Mouse (Mus musculus) limb, embryonic 14.5 days (tissue): ENCODE results near the gene Gm19684. TPM values are rescaled to one million over a fixed set of nuclear protein-coding genes. Genes with fewer than 3 reads are reported as not detected.
"Not testable (repeated sequence)": the region's sequence is repeated elsewhere in the genome, so short reads cannot be mapped to it uniquely, and the experiment has no call there.

Experiments used
- ATAC-seq: fragments of 200-750 bp; cut with Nextera tagmentation; 2 replicates; pipeline ENCODE4 v1.8.0; 2017; ENCODE audit warnings: low read depth, moderate number of reproducible peaks, moderate TSS enrichment; ENCODE audit not compliant: low FRiP score
- DNase-seq: peaks from one replicate; pipeline ENCODE4 v3.0.0-alpha.2; 2015; ENCODE audit warnings: low spot score
- H3K27ac ChIP-seq: fragments of 300-500 bp; sonication (generic); replicated peaks from 2 replicates; pipeline ENCODE4 v1.5.1; 2014; ENCODE audit warnings: low read depth, mild to moderate bottlenecking, low read length, moderate library complexity, mixed read lengths
- H3K27me3 ChIP-seq: fragments of 300-500 bp; sonication (generic); 2 replicates; pipeline ENCODE4 v1.6.1; 2014; ENCODE audit warnings: low read length, mixed read lengths; ENCODE audit not compliant: control insufficient read depth, insufficient read depth
- H3K36me3 ChIP-seq: fragments of 300-500 bp; sonication (generic); 2 replicates; pipeline ENCODE4 v1.6.1; 2014; ENCODE audit warnings: mild to moderate bottlenecking, low read length, moderate library complexity, mixed read lengths; ENCODE audit not compliant: control insufficient read depth, insufficient read depth
- H3K4me1 ChIP-seq: fragments of 300-500 bp; sonication (generic); 2 replicates; pipeline ENCODE4 v1.6.1; 2014; ENCODE audit warnings: antibody characterized with exemption, low read length, mixed read lengths; ENCODE audit not compliant: control insufficient read depth, insufficient read depth
- H3K4me2 ChIP-seq: fragments of 300-500 bp; sonication (generic); replicated peaks from 2 replicates; pipeline ENCODE4 v1.6.1; 2014; ENCODE audit warnings: low read depth, mild to moderate bottlenecking, low read length, moderate library complexity; ENCODE audit not compliant: severe bottlenecking
- H3K4me3 ChIP-seq: fragments of 300-500 bp; sonication (generic); replicated peaks from 2 replicates; pipeline ENCODE4 v1.5.1; 2014; ENCODE audit warnings: low read length
- H3K9ac ChIP-seq: fragments of 300-500 bp; sonication (generic); 2 replicates; pipeline ENCODE4 v1.6.1; 2014; ENCODE audit warnings: mild to moderate bottlenecking, low read depth, low read length, moderate library complexity; ENCODE audit not compliant: severe bottlenecking
- H3K9me3 ChIP-seq: fragments of 300-500 bp; sonication (generic); 2 replicates; pipeline ENCODE4 v1.6.1; 2016; ENCODE audit warnings: low read length; ENCODE audit not compliant: control insufficient read depth
- WGBS: fragments of 180-500 bp; shearing (Covaris S2); extraction: QIAGEN DNeasy Blood & Tissue Kit; methylation state at CpG from one replicate; pipeline ENCODE4 v1.1.7; 2014; 5-methylcytosine and 5-hydroxymethylcytosine counted together
- polyA plus RNA-seq, 2 experiments: library from polyadenylated mRNA; depleted of rRNA in 1 of 2; stranded (reverse) in 1 of 2; unstranded in 1 of 2; fragments of >200 nt; fragmentation: Nextera tagmentation in 1 of 2; extraction: Ambion mirVana in 1 of 2; gene quantifications; 2 replicates each; pipeline versions ENCODE4 v1.2.1 to v1.2.3; 2012 to 2014

Gm19684 gene
- polyA plus RNA-seq, 2 experiments: not detected

GRCm38 (mm10) chr17:36116545-36116944 is 4.9 kb upstream of the Gm19684 start:
- H3K36me3 ChIP-seq, H3K4me3 ChIP-seq, H3K4me2 ChIP-seq, DNase-seq, H3K27me3 ChIP-seq, ATAC-seq, H3K9me3 ChIP-seq, H3K9ac ChIP-seq, H3K4me1 ChIP-seq, H3K27ac ChIP-seq: not testable (repeated sequence)
- 27% methylated on average over 3 of the region's 3 CpGs for WGBS

GRCm38 (mm10) chr17:36120839-36121238 is 639 bp upstream of the Gm19684 start:
- H3K4me3 ChIP-seq, H3K9me3 ChIP-seq, H3K27ac ChIP-seq, H3K4me1 ChIP-seq, H3K4me2 ChIP-seq, H3K9ac ChIP-seq, H3K36me3 ChIP-seq, ATAC-seq, DNase-seq: not testable (repeated sequence)
- H3K27me3 ChIP-seq: peaks cover 15% of the 10 kb centered on the region; the same call in 1 of the 2 replicates
- 19% methylated on average over 17 of the region's 18 CpGs for WGBS

- not testable (repeated sequence) for H3K27ac ChIP-seq, ATAC-seq, DNase-seq, H3K4me2 ChIP-seq, H3K4me3 ChIP-seq, H3K36me3 ChIP-seq, H3K9me3 ChIP-seq, H3K27me3 ChIP-seq, H3K4me1 ChIP-seq, H3K9ac ChIP-seq
- 54% methylated on average over 3 of the region's 3 CpGs for WGBS
These were observed 2.6 kb downstream of the Gm19684 start for GRCm38 (mm10) chr17:36124111-36124510.

- not testable (repeated sequence) for H3K4me2 ChIP-seq, H3K27me3 ChIP-seq, H3K27ac ChIP-seq, H3K4me1 ChIP-seq, H3K9ac ChIP-seq, H3K9me3 ChIP-seq, H3K36me3 ChIP-seq, H3K4me3 ChIP-seq, ATAC-seq, DNase-seq
- 60% methylated on average over 10 of the region's 13 CpGs for WGBS
These were observed 7.0 kb downstream of the Gm19684 start for GRCm38 (mm10) chr17:36128525-36128924.

GRCm38 (mm10) chr17:36128968-36129817 is 7.7 kb downstream of the Gm19684 start, which contains the start of gene Gm7030:
Gm7030 (minus strand) TSS chr17:36129425.
- not testable (repeated sequence) for H3K4me2 ChIP-seq, H3K27ac ChIP-seq, H3K9me3 ChIP-seq, H3K9ac ChIP-seq, H3K4me3 ChIP-seq, H3K36me3 ChIP-seq, H3K4me1 ChIP-seq, DNase-seq, H3K27me3 ChIP-seq, ATAC-seq
- 15% methylated on average over 21 of the region's 28 CpGs for WGBS
